Mouse (Mus musculus) heart, postnatal 0 days (tissue): ENCODE results near the gene Lta.

ENCODE experiments used
- CTCF ChIP-seq: IDR thresholded peaks from 2 replicates; pipeline ENCODE4 v1.5.1; 2016; ENCODE audit warnings: antibody characterized with exemption, control low read depth, low read depth
- EP300 ChIP-seq: IDR thresholded peaks from 2 replicates; pipeline ENCODE4 v1.6.1; 2016; ENCODE audit warnings: antibody characterized with exemption, low read depth

GRCm38 (mm10) chr17:35202442-35202841 is 2.7 kb downstream of the Lta start:
- no peak for TF ChIP-seq CTCF
- TF ChIP-seq EP300, result no peak
